Mouse (Mus musculus) heart, postnatal 10 days (tissue): ENCODE measurements around the gene Trim16. TPM values are rescaled to one million over a fixed set of nuclear protein-coding genes. Genes with fewer than 3 reads are reported as not detected.

Experiments used
- DNase-seq, 2 experiments: peaks; one replicate each; pipeline ENCODE4 v3.0.0; 2021
- intact Hi-C: fragments of 180-260 bp; cut with DNase I; formaldehyde crosslinking; loops from one replicate; pipeline ENCODE4 v1.15.1; 2025
- total RNA-seq, 2 experiments: library from RNA; stranded (reverse); gene quantifications; 2 replicates each; pipeline ENCODE4 v1.2.3; 2021

Gene Trim16
- total RNA-seq, result 1 to 10 TPM; 8.2 to 9.4 TPM

DNA sequence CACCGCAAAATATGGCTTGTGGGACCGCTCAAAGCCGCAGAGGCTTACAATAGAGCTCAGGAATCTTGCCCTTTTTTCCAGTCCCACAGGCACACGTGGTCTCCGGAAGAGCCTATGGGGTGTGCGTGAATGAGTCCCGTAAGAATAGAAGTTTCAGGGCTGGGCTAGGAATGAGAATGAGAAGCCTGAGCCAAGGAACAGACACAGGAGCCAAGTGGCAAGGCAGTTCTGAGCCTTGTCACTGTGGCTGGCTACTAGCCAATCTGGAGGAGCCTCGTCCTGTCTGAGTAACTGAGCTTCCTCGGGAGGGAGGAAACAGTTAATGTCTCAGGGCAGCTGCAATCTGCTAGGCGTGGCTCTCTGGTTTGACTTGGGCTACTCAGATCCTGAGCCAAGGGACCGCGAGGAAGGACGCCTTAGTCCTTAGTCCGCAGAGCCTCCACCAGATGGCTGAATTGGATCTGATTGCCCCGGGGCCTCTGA, at the start of gene Trim16:
Gene Trim16 (plus strand): TSS at position 173 of the 483 bp plus-strand sequence.
- DNase-seq, result peak; percentile 90 to 93
- intact Hi-C loops, result loop anchor here (2.0 kb wide), 1 partner anchor 57 kb away; no protein-coding TSS in a partner anchor

GRCm38 (mm10) chr11:62776510-62776909, 43.5 kb upstream of the Trim16 start:
- DNase-seq, result no peak
- intact Hi-C loops, result no loop called here

DNA sequence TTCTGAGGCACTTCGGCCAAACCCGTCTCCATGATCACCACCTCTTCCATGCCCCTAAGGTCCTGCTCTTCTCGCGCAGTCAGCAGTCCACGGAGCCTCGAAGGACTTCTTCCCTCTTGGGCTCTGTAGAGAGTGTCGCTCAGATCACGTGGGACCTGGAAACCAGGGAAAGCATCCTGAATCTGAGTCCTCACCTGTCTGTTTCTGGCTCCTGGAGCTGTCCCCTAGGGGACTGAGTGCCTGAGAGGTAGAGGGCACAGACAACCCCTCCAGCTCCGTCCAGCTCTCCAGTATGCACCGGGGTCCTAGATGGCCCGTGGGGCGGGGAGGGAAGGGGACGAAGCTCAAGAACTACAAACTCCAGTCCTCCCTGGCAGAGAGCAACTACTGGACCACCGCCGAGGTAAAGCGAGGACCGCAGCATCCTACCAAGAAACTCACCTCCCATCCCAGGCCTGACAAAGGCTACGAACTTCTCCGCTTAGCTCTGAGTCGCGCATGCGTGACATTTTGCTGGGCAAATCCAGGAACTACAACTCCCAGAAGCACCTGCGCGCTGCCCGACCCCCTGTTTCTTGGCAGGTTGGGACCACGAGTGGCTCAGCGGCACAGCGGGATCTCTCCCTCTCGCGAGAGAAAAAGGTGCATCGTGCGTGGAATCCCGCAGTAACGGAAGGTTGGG, 31.0 kb upstream of the Trim16 start, which contains the start of gene Zfp286:
Gene Zfp286 (minus strand): TSS at position 528 of the 682 bp plus-strand sequence.
- DNase-seq, result peak; percentile 83 to 87
- intact Hi-C loops, result no loop called here

GRCm38 (mm10) chr11:62789617-62789936, 30.5 kb upstream of the Trim16 start:
- intact Hi-C loops, result no loop called here
- DNase-seq, result no peak

GRCm38 (mm10) chr11:62804119-62804518, 15.9 kb upstream of the Trim16 start:
- intact Hi-C loops, result no loop called here
- DNase-seq, result no peak

DNA sequence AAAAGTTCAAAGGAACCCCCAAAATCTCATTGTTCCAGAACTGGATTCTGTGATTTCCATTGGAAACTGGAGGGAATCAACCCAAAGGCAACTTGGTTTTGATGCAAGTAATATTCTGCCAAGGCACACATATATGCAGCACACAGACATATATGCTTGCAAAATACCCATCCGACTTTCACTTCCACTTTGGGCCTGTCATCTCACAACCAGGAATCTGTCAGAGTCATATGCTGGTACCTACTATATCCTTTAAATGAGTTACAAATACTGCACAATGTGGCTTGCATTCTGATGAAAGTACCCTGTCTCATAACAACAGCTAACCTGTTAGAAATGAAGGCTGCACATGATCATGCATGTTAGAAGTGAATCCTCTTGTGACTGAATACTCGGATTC, 12.1 kb upstream of the Trim16 start:
- no peak for DNase-seq

DNA sequence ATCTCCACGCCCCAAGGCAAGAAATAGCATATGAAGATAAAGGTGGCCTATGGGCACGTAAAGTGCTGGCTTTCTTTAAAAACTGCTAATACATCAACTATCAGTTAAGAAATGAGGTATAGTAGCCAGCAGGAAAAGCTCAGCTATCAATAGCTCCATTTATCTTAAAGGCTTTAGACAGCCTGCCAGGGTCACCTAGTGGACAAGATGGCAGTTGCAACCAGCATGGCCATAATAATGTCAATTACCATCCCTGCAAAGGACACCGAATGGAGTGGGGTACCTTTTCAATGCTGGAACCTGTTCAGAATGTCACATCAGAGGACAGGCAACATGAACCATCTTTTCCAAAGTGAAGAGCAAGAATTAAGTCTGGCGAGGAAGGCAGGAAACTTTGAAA, 10.8 kb upstream of the Trim16 start:
- intact Hi-C loops, result loop anchor here (2.0 kb wide), 1 partner anchor 52 kb away; no protein-coding TSS in a partner anchor

More for the DNA sequence above, 12.1 kb upstream of the Trim16 start:
- intact Hi-C loops, result loop anchor here (2.0 kb wide), 1 partner anchor 51 kb away; no protein-coding TSS in a partner anchor

GRCm38 (mm10) chr11:62812268-62812667, 7.8 kb upstream of the Trim16 start:
- DNase-seq, result no peak
- intact Hi-C loops, result no loop called here

More for the DNA sequence above, 10.8 kb upstream of the Trim16 start:
- DNase-seq, result peak; percentile 40 to 62

GRCm38 (mm10) chr11:62813497-62813896, 6.5 kb upstream of the Trim16 start:
- no peak for DNase-seq
- intact Hi-C loops, result no loop called here

DNA sequence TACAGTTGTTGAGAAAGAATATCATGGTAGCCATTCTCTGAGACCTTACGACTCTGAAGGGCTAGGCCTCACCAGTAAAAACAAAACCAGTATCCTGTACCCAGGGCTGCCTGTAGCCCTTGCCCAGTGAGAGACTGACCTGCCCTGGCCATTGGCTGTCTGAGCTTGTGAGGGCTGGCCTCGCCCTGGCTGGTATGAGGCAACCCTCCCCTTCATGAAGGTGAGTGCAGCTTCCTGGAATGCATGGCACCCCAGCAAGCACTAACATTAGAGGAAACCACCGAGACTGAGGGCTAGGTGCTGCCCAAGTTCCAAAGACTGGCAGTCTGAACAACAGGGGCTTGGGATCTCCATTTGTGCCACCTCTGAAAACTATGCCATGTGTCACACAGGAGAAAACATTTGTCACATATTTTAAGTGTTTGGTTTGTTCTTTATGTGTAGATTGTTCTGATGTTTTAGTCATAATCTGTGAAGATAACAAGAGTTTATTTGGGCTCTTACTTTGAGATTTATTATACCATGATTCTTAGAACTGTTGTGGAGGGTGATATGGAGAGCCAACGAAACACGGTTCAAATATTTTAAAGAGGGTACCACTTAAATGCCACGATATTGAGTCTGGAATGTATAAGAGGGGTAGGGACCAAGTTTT, 5.9 kb upstream of the Trim16 start:
- no peak for DNase-seq
- intact Hi-C loops, result no loop called here

- DNase-seq, result no peak
- intact Hi-C loops, result no loop called here
These were observed 5.4 kb upstream of the Trim16 start for GRCm38 (mm10) chr11:62814625-62815024.

DNA sequence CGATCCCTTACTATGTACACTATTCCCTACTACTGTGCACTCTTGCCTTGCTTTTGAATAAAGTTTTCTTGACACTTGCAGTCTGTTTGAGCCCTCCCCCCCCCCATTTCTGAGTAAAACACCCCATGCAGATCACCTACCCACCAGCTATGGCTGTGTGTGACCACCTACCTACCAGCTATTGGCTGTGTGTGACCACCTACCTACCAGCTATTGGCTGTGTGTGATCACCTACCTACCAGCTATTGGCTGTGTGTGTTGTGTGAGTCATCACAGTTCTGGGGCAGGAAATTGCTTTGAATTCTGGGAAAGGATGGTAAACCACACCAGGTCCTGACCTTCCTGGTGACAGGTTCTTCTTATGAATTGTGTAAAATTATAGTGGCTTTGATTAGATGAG, 4.6 kb upstream of the Trim16 start:
- intact Hi-C loops, result no loop called here
- no peak for DNase-seq

DNA sequence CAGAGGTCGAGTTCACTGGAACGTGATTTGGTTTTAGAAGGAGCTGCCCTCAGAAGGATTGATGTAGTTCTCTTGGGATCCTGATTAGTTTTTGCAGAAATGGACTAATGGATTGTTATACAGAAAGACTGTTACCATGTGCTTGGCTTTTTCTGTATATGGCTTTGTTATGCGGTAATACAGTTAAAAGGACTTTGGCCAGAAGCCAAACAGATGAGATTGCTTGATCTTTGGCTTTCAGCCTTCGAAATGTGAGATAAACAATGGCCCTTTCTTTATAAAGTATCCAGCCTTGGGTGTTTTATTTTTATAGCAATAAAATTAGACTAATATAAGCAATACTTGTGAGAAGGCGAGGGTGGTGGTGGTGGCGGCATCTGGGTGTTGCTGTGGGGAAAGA, 3.4 kb upstream of the Trim16 start:
- no peak for DNase-seq

GRCm38 (mm10) chr11:62819059-62819686, 858 bp upstream of the Trim16 start:
- DNase-seq, result no peak
- intact Hi-C loops, result no loop called here

More for the DNA sequence above, 3.4 kb upstream of the Trim16 start:
- intact Hi-C loops, result no loop called here

DNA sequence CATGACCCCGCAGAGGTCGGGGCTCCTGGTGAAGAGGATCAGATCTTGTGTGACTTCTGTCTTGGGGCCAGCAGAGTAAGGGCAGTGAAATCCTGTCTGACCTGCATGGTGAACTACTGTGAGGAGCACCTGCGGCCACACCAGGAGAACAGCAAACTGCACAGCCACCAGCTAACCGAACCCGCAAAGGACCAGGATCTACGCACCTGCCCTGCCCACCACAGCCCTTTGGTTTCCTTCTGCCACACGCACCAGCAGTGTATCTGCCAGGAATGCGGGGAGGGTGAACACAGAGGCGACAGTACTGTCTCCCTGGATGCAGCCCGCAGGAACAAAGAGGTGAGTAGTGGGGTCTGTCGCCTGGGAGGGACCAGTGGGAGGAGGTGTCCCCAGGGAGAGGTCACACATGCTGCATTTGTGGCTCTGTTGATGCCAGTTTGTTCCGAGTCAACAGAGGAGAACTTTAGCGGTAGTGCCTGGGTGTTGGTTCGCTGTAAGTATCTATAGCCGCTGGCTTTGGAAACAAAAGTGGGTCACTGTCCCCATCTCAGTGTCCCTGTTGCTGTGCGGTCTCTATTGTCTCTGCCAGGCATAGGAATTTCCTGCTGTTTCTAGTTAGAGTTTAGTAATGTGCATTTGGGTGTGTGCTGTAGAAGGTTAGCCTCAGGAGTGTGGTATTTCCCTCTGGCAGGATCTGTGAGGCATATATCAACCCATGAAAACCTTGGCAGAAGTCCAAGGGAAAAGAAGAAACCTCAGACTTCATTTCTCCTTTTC, 818 bp downstream of the Trim16 start:
- intact Hi-C loops, result loop anchor here (2.0 kb wide), 1 partner anchor 56 kb away; no protein-coding TSS in a partner anchor
- DNase-seq, result peak; percentile 52 to 60

DNA sequence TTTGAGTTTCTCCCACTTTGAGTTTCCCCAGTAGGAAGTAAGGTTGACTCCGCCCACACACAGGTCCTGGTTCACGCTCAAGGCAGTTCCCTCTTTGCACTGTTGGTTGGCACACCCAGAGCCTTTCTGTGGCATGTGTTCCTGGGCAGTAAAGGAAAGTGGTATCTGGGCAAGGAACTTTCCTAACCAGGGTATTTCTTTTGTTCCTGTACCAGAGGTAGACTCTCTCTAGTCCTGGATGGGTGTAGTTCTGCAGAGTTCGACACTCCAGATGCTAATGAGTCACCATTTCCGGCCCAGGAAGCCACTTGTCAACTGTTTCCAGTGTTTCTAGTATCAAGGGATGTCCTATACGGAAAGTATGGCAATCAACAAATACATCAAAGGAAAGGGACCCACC, 1.9 kb downstream of the Trim16 start:
- intact Hi-C loops, result loop anchor here (2.0 kb wide), 1 partner anchor 55 kb away; no protein-coding TSS in a partner anchor
- DNase-seq, result peak; percentile 43 to 49

DNA sequence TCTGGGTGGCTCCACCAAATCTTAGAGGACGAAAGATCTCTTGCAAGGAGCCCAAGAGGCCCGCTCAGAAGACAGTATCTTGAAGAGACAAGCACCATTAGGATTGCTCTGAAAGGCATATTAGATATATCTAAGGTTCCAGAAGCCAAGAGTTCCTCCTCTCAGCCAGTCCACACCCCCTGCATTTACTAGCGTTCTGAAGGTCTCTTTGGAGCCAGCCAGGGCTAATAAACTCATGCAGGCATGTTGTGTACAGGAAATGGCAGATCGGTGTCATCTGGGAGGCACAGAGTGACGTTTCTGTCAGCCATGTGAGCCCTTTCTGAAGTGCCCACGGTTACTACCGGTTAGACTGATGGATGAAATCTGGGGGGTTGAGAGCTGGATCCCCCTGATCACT, 4.2 kb downstream of the Trim16 start:
- intact Hi-C loops, result no loop called here
- DNase-seq, result no peak

DNA sequence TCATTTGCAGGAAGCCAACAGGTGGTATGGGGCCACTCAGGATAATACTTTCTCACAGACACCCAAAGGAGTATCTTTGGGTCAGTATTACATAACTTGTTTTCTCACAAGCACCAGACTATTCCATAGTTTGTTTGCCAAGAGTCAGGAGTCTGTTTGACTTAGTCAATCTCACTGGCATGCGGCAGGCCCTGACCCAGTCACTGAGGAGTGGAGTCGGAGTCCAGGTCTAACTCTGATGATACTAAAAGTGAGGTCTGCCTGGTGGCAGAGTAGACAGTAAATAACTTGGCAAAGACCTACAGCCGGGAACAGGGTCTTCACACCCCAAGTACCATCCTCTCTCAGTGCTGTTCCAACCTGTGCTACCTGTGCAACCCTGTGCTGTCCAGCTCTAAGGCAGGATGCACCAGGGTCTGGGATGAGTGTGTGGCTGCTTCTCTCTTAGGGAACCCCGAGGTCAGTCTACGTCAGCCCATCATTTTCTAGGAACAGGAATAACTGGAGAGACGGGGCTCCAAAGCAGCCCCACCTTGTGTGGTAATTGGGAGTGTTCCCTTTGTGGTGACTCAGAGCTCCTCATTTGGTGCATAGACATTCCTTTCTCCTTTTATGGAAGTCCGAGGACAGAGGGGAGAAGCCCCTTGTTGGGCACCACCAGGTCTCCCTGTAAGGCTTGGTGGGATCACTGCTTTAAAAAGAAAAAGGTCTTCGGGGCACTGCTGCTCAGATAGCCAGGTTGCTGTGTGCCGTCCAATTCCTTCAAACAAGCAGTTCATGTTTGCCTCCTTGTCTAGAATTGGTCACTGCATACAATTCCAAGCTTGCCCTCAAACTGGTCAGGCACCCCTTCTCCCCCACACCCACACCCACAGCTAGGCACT, 5.4 kb downstream of the Trim16 start:
- intact Hi-C loops, result no loop called here
- DNase-seq, result no peak

GRCm38 (mm10) chr11:62826106-62826733, 6.2 kb downstream of the Trim16 start:
- intact Hi-C loops, result no loop called here
- no peak for DNase-seq
